Mouse (Mus musculus): ENCODE measurements at regions not wholly inside any gene's neighbourhood (a gene's known extent, or its start where the extent isn't known, plus 50 kb on each side); places are given as distances from the start of the nearest gene placed in this dataset.

- DNase-seq (ENCODE audit: low read depth, low spot score) = peak; percentile 77
Measured at GRCm38 (mm10) chr1:81516575-81517210, 439.9 kb downstream of the Nyap2 start.

GRCm38 (mm10) chr1:81520420-81521273 is 443.9 kb downstream of the Nyap2 start:
- DNase-seq (ENCODE audit: low read depth, low spot score) = no peak

- no peak for DNase-seq (ENCODE audit: low read depth, low spot score)
Measured at GRCm38 (mm10) chr1:81522929-81523328, 446.2 kb downstream of the Nyap2 start.

GRCm38 (mm10) chr1:81525821-81526220 is 449.1 kb downstream of the Nyap2 start:
- DNase-seq (ENCODE audit: low read depth, low spot score) = peak; percentile 92

- DNase-seq (ENCODE audit: low read depth, low spot score) = no peak
Measured at GRCm38 (mm10) chr1:81537836-81538235, 461.1 kb downstream of the Nyap2 start.

- DNase-seq (ENCODE audit: low read depth, low spot score) = peak; percentile 76
Measured at GRCm38 (mm10) chr1:81539591-81540311, 463.0 kb downstream of the Nyap2 start.

GRCm38 (mm10) chr1:81548906-81549305 is 472.2 kb downstream of the Nyap2 start:
- DNase-seq (ENCODE audit: low read depth, low spot score) = peak; percentile 35

GRCm38 (mm10) chr1:81549706-81550105 is 473.0 kb downstream of the Nyap2 start:
- DNase-seq (ENCODE audit: low read depth, low spot score) = no peak

GRCm38 (mm10) chr1:81552731-81553130 is 476.0 kb downstream of the Nyap2 start:
- DNase-seq (ENCODE audit: low read depth, low spot score) = no peak

GRCm38 (mm10) chr1:81576965-81577664 is 500.4 kb downstream of the Nyap2 start:
- no peak for DNase-seq (ENCODE audit: low read depth, low spot score)

GRCm38 (mm10) chr1:81577665-81578201 is 501.0 kb downstream of the Nyap2 start:
- no peak for DNase-seq (ENCODE audit: low read depth, low spot score)

- no peak for DNase-seq (ENCODE audit: low read depth, low spot score)
Measured at GRCm38 (mm10) chr1:81581208-81581607, 504.5 kb downstream of the Nyap2 start.

- DNase-seq (ENCODE audit: low read depth, low spot score) = no peak
Measured at GRCm38 (mm10) chr1:81587780-81588307, 511.1 kb downstream of the Nyap2 start.

GRCm38 (mm10) chr1:81591623-81592022 is 514.9 kb downstream of the Nyap2 start:
- peak; percentile 37 for DNase-seq (ENCODE audit: low read depth, low spot score)

- no peak for DNase-seq (ENCODE audit: low read depth, low spot score)
Measured at GRCm38 (mm10) chr1:81593280-81594182, 516.8 kb downstream of the Nyap2 start.

- no peak for DNase-seq (ENCODE audit: low read depth, low spot score)
Measured at GRCm38 (mm10) chr1:81594183-81594515, 517.4 kb downstream of the Nyap2 start.

- DNase-seq (ENCODE audit: low read depth, low spot score) = no peak
Measured at GRCm38 (mm10) chr1:81594606-81595005, 517.9 kb downstream of the Nyap2 start.

- peak; percentile 32 for DNase-seq (ENCODE audit: low read depth, low spot score)
Measured at GRCm38 (mm10) chr1:81608772-81609171, 532.0 kb downstream of the Nyap2 start.

GRCm38 (mm10) chr1:81618880-81619279 is 542.1 kb downstream of the Nyap2 start:
- no peak for DNase-seq (ENCODE audit: low read depth, low spot score)

GRCm38 (mm10) chr1:81624141-81624540 is 547.4 kb downstream of the Nyap2 start:
- DNase-seq (ENCODE audit: low read depth, low spot score) = no peak
